Mouse (Mus musculus): Measurements from ENCODE around the gene Hnrnpab. TPM values are rescaled to one million over a fixed set of nuclear protein-coding genes. Genes with fewer than 3 reads are reported as not detected.

Hnrnpab gene
- polyA plus RNA-seq, 1 experiment from 2014 or later = 130 TPM

DNA sequence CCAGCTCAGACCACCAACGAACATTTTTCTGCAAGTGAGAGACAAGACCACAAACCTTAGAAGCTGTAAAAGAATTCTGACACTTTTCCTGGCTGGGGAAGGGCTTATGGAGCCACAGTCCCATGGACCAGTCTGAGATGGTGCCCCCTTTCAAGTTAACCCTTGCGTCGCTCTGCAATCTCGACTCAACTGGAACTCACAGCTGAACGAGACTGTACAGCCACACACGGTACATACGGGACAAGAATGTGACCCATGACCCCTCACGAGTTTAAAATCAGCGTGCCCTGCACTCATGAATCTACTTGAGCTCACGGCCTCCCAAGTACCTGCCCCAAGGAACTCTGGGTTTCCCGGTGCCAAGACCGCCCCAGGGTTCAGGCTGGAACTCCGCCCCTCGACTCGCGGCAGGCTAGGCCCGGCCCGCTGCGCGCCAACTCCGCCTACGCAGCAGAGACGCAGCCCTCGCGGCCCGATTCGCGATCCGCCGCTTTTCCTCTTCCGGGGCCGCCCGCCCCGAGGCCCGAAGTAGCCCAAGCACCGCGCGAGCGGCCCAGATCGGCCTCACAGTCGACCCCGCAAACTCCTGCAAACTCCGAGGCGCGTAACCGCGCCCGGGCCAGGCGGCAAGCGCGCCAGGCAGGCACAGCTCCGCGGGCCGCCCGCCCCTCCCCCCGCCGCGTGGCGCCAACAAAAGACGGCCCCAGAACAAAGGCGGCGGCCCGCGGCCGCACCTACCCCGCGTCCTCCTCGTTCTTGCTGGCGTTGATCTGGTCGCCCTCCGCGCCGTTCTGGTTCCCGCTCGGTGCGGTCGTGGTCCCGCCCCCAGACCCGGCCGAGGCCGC, 823 bp downstream of the Hnrnpab start:
- peaks cover 44% of the 10 kb centered on the region for H3K36me3 ChIP-seq (ENCODE audit: control insufficient read depth, insufficient read depth)
- H3K9ac ChIP-seq (ENCODE audit: low read depth, low read length) = peak overlapping the region; percentile 93
- peak overlapping the region; percentile 61 for H3K4me2 ChIP-seq (ENCODE audit: low read depth, low read length)
- no peaks in the 10 kb centered on the region for H3K27me3 ChIP-seq (ENCODE audit: control insufficient read depth, insufficient read depth, low read depth, low read length)
- H3K27ac ChIP-seq (ENCODE audit: low read length) = peak overlapping the region; percentile 92
- peaks cover 44% of the 10 kb centered on the region for H3K4me1 ChIP-seq (ENCODE audit: control insufficient read depth, low read depth, low read length)
- peak overlapping the region; percentile 90 for H3K4me3 ChIP-seq (ENCODE audit: low read depth, low read length)
- WGBS (ENCODE audit: insufficient replicate concordance) = under 1% methylated on average over 73 of the region's 81 CpGs
- no peaks in the 10 kb centered on the region for H3K9me3 ChIP-seq (replicated peaks; ENCODE audit: control insufficient read depth, low read length)
- peak; percentile 75 for ATAC-seq (ENCODE audit: low read depth)

DNA sequence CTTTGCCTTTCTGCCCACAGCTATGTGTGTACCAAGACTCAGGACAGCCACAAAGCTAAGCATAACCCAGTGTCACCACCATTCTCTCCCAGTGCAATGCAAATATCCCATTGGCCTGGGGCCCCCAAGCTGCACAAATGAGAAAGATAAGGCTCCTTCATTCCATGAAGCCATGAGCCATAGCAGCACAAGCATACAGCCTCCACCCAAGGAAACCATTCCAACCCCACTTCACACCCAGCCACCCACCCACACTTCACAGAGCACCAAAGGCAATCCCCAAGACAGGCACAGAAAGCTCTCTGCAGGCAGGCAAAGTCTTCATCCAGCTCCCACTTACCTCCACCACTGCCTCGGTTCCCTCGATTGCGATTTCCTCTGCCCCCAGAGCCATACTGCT, 4.4 kb downstream of the Hnrnpab start:
- WGBS (ENCODE audit: insufficient replicate concordance) = 73% methylated on average over 3 of the region's 3 CpGs
- H3K9ac ChIP-seq (ENCODE audit: low read depth, low read length) = no peak overlapping the region
- H3K36me3 ChIP-seq (ENCODE audit: control insufficient read depth, insufficient read depth) = peaks cover 79% of the 10 kb centered on the region
- ATAC-seq (ENCODE audit: low read depth) = no peak
- H3K27ac ChIP-seq (ENCODE audit: low read length) = no peak overlapping the region
- peaks cover 23% of the 10 kb centered on the region for H3K4me1 ChIP-seq (ENCODE audit: control insufficient read depth, low read depth, low read length)
- no peak overlapping the region for H3K4me3 ChIP-seq (ENCODE audit: low read depth, low read length)
- no peaks in the 10 kb centered on the region for H3K27me3 ChIP-seq (ENCODE audit: control insufficient read depth, insufficient read depth, low read depth, low read length)
- no peak overlapping the region for H3K4me2 ChIP-seq (ENCODE audit: low read depth, low read length)
- no peaks in the 10 kb centered on the region for H3K9me3 ChIP-seq (replicated peaks; ENCODE audit: control insufficient read depth, low read length)

DNA sequence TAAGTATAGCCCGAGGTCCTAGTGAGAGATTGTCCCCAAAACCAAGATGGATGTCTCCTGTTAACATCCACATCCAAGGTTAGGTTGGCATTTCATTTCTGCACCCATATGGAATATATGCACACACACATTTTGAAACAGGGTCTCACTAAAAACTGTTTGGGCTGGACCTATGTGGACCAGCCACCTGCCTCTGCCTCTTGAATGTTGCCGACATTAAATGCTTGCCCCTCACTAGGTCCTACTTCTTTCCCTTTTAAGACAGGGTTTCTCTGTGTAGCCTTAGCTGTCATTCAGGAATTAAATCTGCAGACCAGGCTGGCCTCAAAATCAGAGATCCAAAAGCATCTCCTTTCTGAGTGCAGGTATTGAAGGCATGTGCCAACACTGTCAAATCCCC, 9.1 kb downstream of the Hnrnpab start:
- H3K9ac ChIP-seq (ENCODE audit: low read depth, low read length) = no peak overlapping the region
- 65% methylated on average over 2 of the region's 2 CpGs for WGBS (ENCODE audit: insufficient replicate concordance)
- peaks cover 87% of the 10 kb centered on the region for H3K36me3 ChIP-seq (ENCODE audit: control insufficient read depth, insufficient read depth)
- no peaks in the 10 kb centered on the region for H3K27me3 ChIP-seq (ENCODE audit: control insufficient read depth, insufficient read depth, low read depth, low read length)
- ATAC-seq (ENCODE audit: low read depth) = no peak
- H3K27ac ChIP-seq (ENCODE audit: low read length) = no peak overlapping the region
- no peak overlapping the region for H3K4me2 ChIP-seq (ENCODE audit: low read depth, low read length)
- H3K4me1 ChIP-seq (ENCODE audit: control insufficient read depth, low read depth, low read length) = peaks cover 4% of the 10 kb centered on the region; the same call in 1 of the 2 replicates
- no peaks in the 10 kb centered on the region for H3K9me3 ChIP-seq (replicated peaks; ENCODE audit: control insufficient read depth, low read length)
- no peak overlapping the region for H3K4me3 ChIP-seq (ENCODE audit: low read depth, low read length)

- Histone ChIP-seq H3K9me3 (replicated peaks; ENCODE audit: control insufficient read depth, low read length) (no peaks in the 10 kb centered on the region), H3K4me3 (ENCODE audit: low read depth, low read length) (no peak overlapping the region), H3K27me3 (ENCODE audit: control insufficient read depth, insufficient read depth, low read depth, low read length) (no peaks in the 10 kb centered on the region), H3K36me3 (ENCODE audit: control insufficient read depth, insufficient read depth) (peaks cover 78% of the 10 kb centered on the region), H3K4me1 (ENCODE audit: control insufficient read depth, low read depth, low read length) (peaks cover 4% of the 10 kb centered on the region), H3K9ac (ENCODE audit: low read depth, low read length) (no peak overlapping the region), H3K27ac (ENCODE audit: low read length) (no peak overlapping the region), H3K4me2 (ENCODE audit: low read depth, low read length) (no peak overlapping the region)
- 75% methylated on average over 1 of the region's 1 CpGs for WGBS (ENCODE audit: insufficient replicate concordance)
- ATAC-seq (ENCODE audit: low read depth) = no peak
These were observed 11.1 kb downstream of the Hnrnpab start for GRCm38 (mm10) chr11:51595459-51596083.

DNA sequence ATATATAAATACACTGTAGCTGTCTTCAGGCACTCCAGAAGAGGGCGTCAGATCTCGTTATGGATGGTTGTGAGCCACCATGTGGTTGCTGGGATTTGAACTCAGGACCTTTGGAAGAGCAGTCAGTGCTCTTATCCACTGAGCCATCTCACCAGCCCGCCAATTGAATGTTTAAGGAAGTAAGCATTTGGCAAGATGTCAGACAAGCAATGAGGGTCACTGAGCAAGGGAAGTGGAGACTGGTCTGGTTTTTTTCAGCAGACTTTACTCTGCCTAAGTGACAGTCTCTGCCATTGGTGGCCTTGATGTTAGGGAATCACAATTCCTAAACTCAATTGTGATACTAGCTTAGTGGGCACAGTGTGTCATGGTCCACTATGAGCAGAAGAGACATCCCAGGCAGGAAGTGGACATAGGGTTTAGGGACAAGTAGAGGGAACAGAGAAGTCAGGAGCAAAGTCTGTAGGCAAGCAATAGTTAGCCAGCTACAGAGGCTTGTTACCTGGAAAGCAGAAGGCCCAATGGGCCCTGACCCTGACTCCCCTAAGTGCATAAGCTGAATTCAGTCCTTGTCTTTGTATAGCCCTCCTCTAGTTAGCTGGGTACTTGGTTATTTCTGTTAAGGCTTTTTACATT, 11.8 kb downstream of the Hnrnpab start:
- Histone ChIP-seq H3K4me3 (ENCODE audit: low read depth, low read length) (no peak overlapping the region), H3K4me2 (ENCODE audit: low read depth, low read length) (no peak overlapping the region), H3K9ac (ENCODE audit: low read depth, low read length) (no peak overlapping the region), H3K36me3 (ENCODE audit: control insufficient read depth, insufficient read depth) (peaks cover 71% of the 10 kb centered on the region), H3K4me1 (ENCODE audit: control insufficient read depth, low read depth, low read length) (peaks cover 4% of the 10 kb centered on the region), H3K27me3 (ENCODE audit: control insufficient read depth, insufficient read depth, low read depth, low read length) (no peaks in the 10 kb centered on the region), H3K27ac (ENCODE audit: low read length) (0 out of 2 replicates have a peak overlapping the region, but pooled peaks have one; percentile 35), H3K9me3 (replicated peaks; ENCODE audit: control insufficient read depth, low read length) (no peaks in the 10 kb centered on the region)
- no peak for ATAC-seq (ENCODE audit: low read depth)
- WGBS (ENCODE audit: insufficient replicate concordance) = 61% methylated on average over 3 of the region's 3 CpGs

GRCm38 (mm10) chr11:51593849-51594248, 12.8 kb downstream of the Hnrnpab start:
- H3K9me3 ChIP-seq (replicated peaks; ENCODE audit: control insufficient read depth, low read length) = no peaks in the 10 kb centered on the region
- H3K27ac ChIP-seq (ENCODE audit: low read length) = no peak overlapping the region
- H3K9ac ChIP-seq (ENCODE audit: low read depth, low read length) = no peak overlapping the region
- H3K4me3 ChIP-seq (ENCODE audit: low read depth, low read length) = no peak overlapping the region
- H3K36me3 ChIP-seq (ENCODE audit: control insufficient read depth, insufficient read depth) = peaks cover 68% of the 10 kb centered on the region
- H3K27me3 ChIP-seq (ENCODE audit: control insufficient read depth, insufficient read depth, low read depth, low read length) = no peaks in the 10 kb centered on the region
- 84% methylated on average over 6 of the region's 6 CpGs for WGBS (ENCODE audit: insufficient replicate concordance)
- ATAC-seq (ENCODE audit: low read depth) = no peak
- H3K4me2 ChIP-seq (ENCODE audit: low read depth, low read length) = no peak overlapping the region
- peaks cover 4% of the 10 kb centered on the region for H3K4me1 ChIP-seq (ENCODE audit: control insufficient read depth, low read depth, low read length)

- no peak overlapping the region for H3K4me3 ChIP-seq (ENCODE audit: low read depth, low read length)
- H3K36me3 ChIP-seq (ENCODE audit: control insufficient read depth, insufficient read depth) = peaks cover 65% of the 10 kb centered on the region
- no peaks in the 10 kb centered on the region for H3K9me3 ChIP-seq (replicated peaks; ENCODE audit: control insufficient read depth, low read length)
- 94% methylated on average over 4 of the region's 4 CpGs for WGBS (ENCODE audit: insufficient replicate concordance)
- no peak overlapping the region for H3K4me2 ChIP-seq (ENCODE audit: low read depth, low read length)
- H3K27me3 ChIP-seq (ENCODE audit: control insufficient read depth, insufficient read depth, low read depth, low read length) = no peaks in the 10 kb centered on the region
- H3K4me1 ChIP-seq (ENCODE audit: control insufficient read depth, low read depth, low read length) = peaks cover 4% of the 10 kb centered on the region
- no peak for ATAC-seq (ENCODE audit: low read depth)
- no peak overlapping the region for H3K27ac ChIP-seq (ENCODE audit: low read length)
- no peak overlapping the region for H3K9ac ChIP-seq (ENCODE audit: low read depth, low read length)
These were observed 13.3 kb downstream of the Hnrnpab start for GRCm38 (mm10) chr11:51593368-51593767.

DNA sequence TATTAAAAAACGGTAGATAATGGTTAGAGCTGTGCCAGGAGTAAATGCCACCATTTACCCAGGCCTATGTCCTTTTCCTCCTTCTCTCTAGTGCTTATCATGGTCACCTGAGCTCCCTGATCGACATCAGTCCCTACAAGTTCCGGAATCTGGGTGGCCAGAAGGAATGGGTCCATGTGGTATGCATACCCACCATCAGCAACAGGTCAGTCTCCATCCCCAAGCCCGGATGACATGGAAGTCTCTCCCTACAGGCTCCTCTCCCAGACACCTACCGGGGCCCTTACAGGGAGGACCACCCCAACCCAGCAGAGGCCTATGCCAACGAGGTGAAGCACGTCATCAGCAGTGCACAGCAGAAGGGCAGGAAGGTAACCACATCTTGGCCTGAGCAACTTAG, 14.7 kb downstream of the Hnrnpab start:
- Histone ChIP-seq H3K4me3 (ENCODE audit: low read depth, low read length) (no peak overlapping the region), H3K36me3 (ENCODE audit: control insufficient read depth, insufficient read depth) (peaks cover 62% of the 10 kb centered on the region), H3K9me3 (replicated peaks; ENCODE audit: control insufficient read depth, low read length) (no peaks in the 10 kb centered on the region), H3K9ac (ENCODE audit: low read depth, low read length) (no peak overlapping the region), H3K4me2 (ENCODE audit: low read depth, low read length) (no peak overlapping the region), H3K27me3 (ENCODE audit: control insufficient read depth, insufficient read depth, low read depth, low read length) (no peaks in the 10 kb centered on the region), H3K27ac (ENCODE audit: low read length) (no peak overlapping the region), H3K4me1 (ENCODE audit: control insufficient read depth, low read depth, low read length) (peaks cover 4% of the 10 kb centered on the region)
- WGBS (ENCODE audit: insufficient replicate concordance) = 84% methylated on average over 7 of the region's 7 CpGs
- no peak for ATAC-seq (ENCODE audit: low read depth)

GRCm38 (mm10) chr11:51591168-51591567, 15.5 kb downstream of the Hnrnpab start:
- Histone ChIP-seq H3K4me3 (ENCODE audit: low read depth, low read length) (no peak overlapping the region), H3K27me3 (ENCODE audit: control insufficient read depth, insufficient read depth, low read depth, low read length) (no peaks in the 10 kb centered on the region), H3K4me1 (ENCODE audit: control insufficient read depth, low read depth, low read length) (peaks cover 7% of the 10 kb centered on the region), H3K9me3 (replicated peaks; ENCODE audit: control insufficient read depth, low read length) (no peaks in the 10 kb centered on the region), H3K9ac (ENCODE audit: low read depth, low read length) (no peak overlapping the region), H3K4me2 (ENCODE audit: low read depth, low read length) (no peak overlapping the region), H3K27ac (ENCODE audit: low read length) (no peak overlapping the region), H3K36me3 (ENCODE audit: control insufficient read depth, insufficient read depth) (peaks cover 58% of the 10 kb centered on the region)
- no peak for ATAC-seq (ENCODE audit: low read depth)
- WGBS (ENCODE audit: insufficient replicate concordance) = 62% methylated on average over 7 of the region's 7 CpGs

Data from liver, embryonic 16.5 days (tissue).